Mouse (Mus musculus) NIH3T3 (cell line): ENCODE measurements around the gene Ctdspl2.

Source experiments
- DNase-seq: peaks from one replicate; pipeline ENCODE4 v3.0.0-alpha.2; 2012; ENCODE audit warnings: low read depth

Ctdspl2 gene

DNA sequence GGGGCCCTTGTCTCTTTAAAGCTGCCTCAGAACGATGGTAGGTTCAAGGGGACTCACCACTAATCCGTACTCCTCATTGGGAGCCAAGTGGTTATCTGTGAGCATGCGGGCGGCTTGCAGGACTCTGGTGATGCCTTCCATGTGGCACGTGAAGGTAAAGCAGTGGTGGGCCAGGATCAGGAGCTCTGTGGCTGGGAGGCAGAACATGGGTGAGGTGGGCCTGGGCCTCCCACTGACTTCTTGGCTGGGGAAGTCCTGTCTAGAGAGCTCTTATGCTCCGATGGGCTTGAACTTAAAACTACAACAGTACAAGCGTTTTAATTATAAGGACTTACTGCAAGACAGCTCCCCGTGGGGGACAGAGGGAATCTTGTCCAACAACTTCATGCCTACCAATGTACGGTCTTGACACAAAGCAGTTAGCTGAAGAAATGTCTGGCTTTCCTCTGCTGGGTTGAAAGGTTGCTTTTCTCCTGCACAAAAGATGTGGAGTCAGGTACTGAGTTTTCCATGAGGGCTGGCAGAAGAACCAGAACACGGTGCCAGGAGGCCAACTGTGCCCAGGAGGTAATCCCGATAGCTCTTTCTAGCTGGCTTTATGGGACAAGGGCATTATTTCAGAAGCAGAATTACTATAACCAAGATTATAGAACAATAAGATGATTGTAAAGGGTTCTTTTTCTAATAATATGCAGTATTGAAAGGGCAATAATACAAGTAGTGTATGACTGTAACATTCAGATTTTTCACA, 103.7 kb downstream of the Ctdspl2 start:
- DNase-seq = no peak
